Mouse (Mus musculus): ENCODE results near the gene Igtp.
"Not testable (repeated sequence)": the region's sequence is repeated elsewhere in the genome, so short reads cannot be mapped to it uniquely, and the experiment has no call there.

The Igtp gene

GRCm38 (mm10) chr11:58213673-58214342 is 14.5 kb downstream of the Igtp start:
- no peak for DNase-seq (ENCODE audit: low spot score)

GRCm38 (mm10) chr11:58214391-58215048 is 15.2 kb downstream of the Igtp start:
- DNase-seq (ENCODE audit: low spot score), result peak; percentile 89

- DNase-seq (ENCODE audit: low spot score), result not testable (repeated sequence)
Measured at GRCm38 (mm10) chr11:58215049-58215430, 15.7 kb downstream of the Igtp start.

- no peak for DNase-seq (ENCODE audit: low spot score)
Measured at GRCm38 (mm10) chr11:58215814-58216213, 16.5 kb downstream of the Igtp start.

- DNase-seq (ENCODE audit: low spot score), result peak; percentile 61
Measured at GRCm38 (mm10) chr11:58216823-58217222, 17.5 kb downstream of the Igtp start.

- no peak for DNase-seq (ENCODE audit: low spot score)
Measured at GRCm38 (mm10) chr11:58223751-58224150, 24.4 kb downstream of the Igtp start.

- no peak for DNase-seq (ENCODE audit: low spot score)
Measured at GRCm38 (mm10) chr11:58224313-58224712, 25.0 kb downstream of the Igtp start.

- not testable (repeated sequence) for DNase-seq (ENCODE audit: low spot score)
Measured at GRCm38 (mm10) chr11:58224872-58225271, 25.5 kb downstream of the Igtp start.

- peak; percentile 80 for DNase-seq (ENCODE audit: low spot score)
Measured at GRCm38 (mm10) chr11:58225655-58226054, 26.3 kb downstream of the Igtp start.

- no peak for DNase-seq (ENCODE audit: low spot score)
Measured at GRCm38 (mm10) chr11:58226425-58226824, 27.1 kb downstream of the Igtp start.

GRCm38 (mm10) chr11:58228021-58228420 is 28.7 kb downstream of the Igtp start:
- not testable (repeated sequence) for DNase-seq (ENCODE audit: low spot score)

GRCm38 (mm10) chr11:58230396-58230910 is 31.1 kb downstream of the Igtp start:
- peak; percentile 97 for DNase-seq (ENCODE audit: low spot score)

- no peak for DNase-seq (ENCODE audit: low spot score)
Measured at GRCm38 (mm10) chr11:58231156-58231555, 31.8 kb downstream of the Igtp start.

- not testable (repeated sequence) for DNase-seq (ENCODE audit: low spot score)
Measured at GRCm38 (mm10) chr11:58234551-58234950, 35.2 kb downstream of the Igtp start.

- no peak for DNase-seq (ENCODE audit: low spot score)
Measured at GRCm38 (mm10) chr11:58235152-58235551, 35.8 kb downstream of the Igtp start.

- DNase-seq (ENCODE audit: low spot score), result no peak
Measured at GRCm38 (mm10) chr11:58238840-58239791, 39.8 kb downstream of the Igtp start.

- no peak for DNase-seq (ENCODE audit: low spot score)
Measured at GRCm38 (mm10) chr11:58247294-58247693, 47.9 kb downstream of the Igtp start.

GRCm38 (mm10) chr11:58249203-58249981 is 50.0 kb downstream of the Igtp start:
- DNase-seq (ENCODE audit: low spot score), result no peak

GRCm38 (mm10) chr11:58250550-58250949 is 51.2 kb downstream of the Igtp start:
- DNase-seq (ENCODE audit: low spot score), result no peak

- no peak for DNase-seq (ENCODE audit: low spot score)
Measured at GRCm38 (mm10) chr11:58254411-58254810, 55.1 kb downstream of the Igtp start.
